Mouse (Mus musculus) CH12.LX (cell line): ENCODE measurements around the gene Dnah8. TPM values are rescaled to one million over a fixed set of nuclear protein-coding genes. Genes with fewer than 3 reads are reported as not detected.

Experiments used
- DNase-seq: peaks from one replicate; pipeline ENCODE4 v3.0.0-alpha.2; 2013; ENCODE audit errors: extremely low read depth
- H3K27ac ChIP-seq: 2 replicates; pipeline ENCODE4 v1.5.1; 2012; ENCODE audit warnings: low read depth, mild to moderate bottlenecking, control low read depth, moderate library complexity; ENCODE audit not compliant: insufficient read depth
- H3K27me3 ChIP-seq: replicated peaks from 2 replicates; pipeline ENCODE3; 2012; ENCODE audit warnings: inconsistent platforms
- H3K36me3 ChIP-seq, 2 experiments: replicated peaks in 1 of 2; 2 replicates each; pipeline versions ENCODE3 to v1.6.1; 2012; ENCODE audit warnings: inconsistent platforms in 1 of 2, low read length in 1 of 2, mild to moderate bottlenecking in 1 of 2, mixed read lengths in 1 of 2, moderate library complexity in 1 of 2; ENCODE audit not compliant: control insufficient read depth in 1 of 2, insufficient read depth in 1 of 2
- H3K4me1 ChIP-seq, 2 experiments: 2 replicates each; pipeline ENCODE4 v1.6.1; 2012; ENCODE audit warnings: inconsistent platforms in 1 of 2, moderate library complexity in 1 of 2; ENCODE audit not compliant: insufficient read depth in 2 of 2, control insufficient read depth in 1 of 2
- H3K4me2 ChIP-seq: 2 replicates; pipeline ENCODE4 v1.6.1; 2012; ENCODE audit warnings: low read depth, mild to moderate bottlenecking, control low read depth; ENCODE audit not compliant: poor library complexity, insufficient read depth, severe bottlenecking
- H3K4me3 ChIP-seq, 3 experiments: fragments of 150-350 bp in 1 of 3; sonication (generic) in 1 of 3; replicated peaks in 1 of 3; 2 replicates each; pipeline versions ENCODE3 to v1.5.1; 2011 to 2012; ENCODE audit warnings: low read depth in 2 of 3, low read length in 2 of 3, mild to moderate bottlenecking in 2 of 3, moderate library complexity in 2 of 3, control low read depth in 1 of 3, improper control_type of control experiment in 1 of 3, inconsistent platforms in 1 of 3, mixed read lengths in 1 of 3; ENCODE audit not compliant: poor library complexity in 1 of 3
- H3K79me2 ChIP-seq: replicated peaks from 2 replicates; pipeline ENCODE4 v1.6.1; 2012; ENCODE audit warnings: mild to moderate bottlenecking, moderate library complexity; ENCODE audit not compliant: control insufficient read depth, poor library complexity, insufficient read depth, severe bottlenecking; ENCODE audit errors: extremely low read depth
- H3K9ac ChIP-seq: 2 replicates; pipeline ENCODE4 v1.6.1; 2012; ENCODE audit warnings: low read depth, mild to moderate bottlenecking, control low read depth, moderate library complexity; ENCODE audit not compliant: insufficient read depth
- H3K9me3 ChIP-seq: replicated peaks from 2 replicates; pipeline ENCODE3; 2012; ENCODE audit warnings: low read length, inconsistent platforms, mixed read lengths
- BHLHE40 ChIP-seq: IDR thresholded peaks from 2 replicates; pipeline ENCODE4 v1.6.1; 2011; ENCODE audit warnings: mild to moderate bottlenecking, low read depth, low read length, improper control_type of control experiment
- ELF1 ChIP-seq: IDR thresholded peaks from 2 replicates; pipeline ENCODE4 v1.6.1; 2014; ENCODE audit warnings: low read depth, mild to moderate bottlenecking, inconsistent platforms, low read length, improper control_type of control experiment
- EP300 ChIP-seq: IDR thresholded peaks from 2 replicates; pipeline ENCODE4 v1.6.1; 2011; ENCODE audit warnings: low read length, improper control_type of control experiment
- ETS1 ChIP-seq: conservative IDR thresholded peaks from 2 replicates; pipeline ENCODE4 v1.6.1; 2012; ENCODE audit warnings: low read depth, mild to moderate bottlenecking, inconsistent platforms, low read length, improper control_type of control experiment, moderate library complexity
- GABPA ChIP-seq: IDR thresholded peaks from 2 replicates; pipeline ENCODE4 v1.6.1; 2012; ENCODE audit warnings: low read depth, low read length, improper control_type of control experiment, inconsistent platforms; ENCODE audit not compliant: insufficient replicate concordance
- HCFC1 ChIP-seq: IDR thresholded peaks from 2 replicates; pipeline ENCODE4 v1.6.1; 2012; ENCODE audit warnings: low read depth, mild to moderate bottlenecking, inconsistent platforms, low read length, improper control_type of control experiment
- IRF4 ChIP-seq: IDR thresholded peaks from 2 replicates; pipeline ENCODE4 v1.6.1; 2014; ENCODE audit warnings: low read depth, mild to moderate bottlenecking, inconsistent platforms, low read length, improper control_type of control experiment
- JUN ChIP-seq: IDR thresholded peaks from 2 replicates; pipeline ENCODE4 v1.6.1; 2011; ENCODE audit warnings: low read depth, mild to moderate bottlenecking, low read length, improper control_type of control experiment, moderate library complexity; ENCODE audit not compliant: insufficient read depth
- JUND ChIP-seq: conservative IDR thresholded peaks from 2 replicates; pipeline ENCODE4 v1.6.1; 2011; ENCODE audit warnings: low read depth, low read length, improper control_type of control experiment
- KAT2A ChIP-seq: IDR thresholded peaks from 2 replicates; pipeline ENCODE4 v1.6.1; 2012; ENCODE audit warnings: low read length, improper control_type of control experiment, inconsistent platforms; ENCODE audit not compliant: insufficient replicate concordance
- MAX ChIP-seq: IDR thresholded peaks from 2 replicates; pipeline ENCODE4 v1.6.1; 2011; ENCODE audit warnings: low read length, improper control_type of control experiment
- NELFE ChIP-seq: IDR thresholded peaks from 2 replicates; pipeline ENCODE4 v1.6.1; 2011; ENCODE audit warnings: low read depth, low read length, improper control_type of control experiment
- NRF1 ChIP-seq: IDR thresholded peaks from 2 replicates; pipeline ENCODE4 v1.6.1; 2014; ENCODE audit warnings: low read depth, mild to moderate bottlenecking, inconsistent platforms, low read length, improper control_type of control experiment, moderate library complexity
- RAD21 ChIP-seq: IDR thresholded peaks from 2 replicates; pipeline ENCODE4 v1.6.1; 2011; ENCODE audit warnings: low read depth, mild to moderate bottlenecking, low read length, improper control_type of control experiment, moderate library complexity
- RCOR1 ChIP-seq: conservative IDR thresholded peaks from 2 replicates; pipeline ENCODE4 v1.6.1; 2012; ENCODE audit warnings: low read depth, mild to moderate bottlenecking, inconsistent platforms, low read length, improper control_type of control experiment
- SMC3 ChIP-seq: IDR thresholded peaks from 2 replicates; pipeline ENCODE4 v1.6.1; 2011; ENCODE audit warnings: low read depth, low read length, improper control_type of control experiment
- UBTF ChIP-seq: IDR thresholded peaks from 2 replicates; pipeline ENCODE4 v1.6.1; 2012; ENCODE audit warnings: low read depth, mild to moderate bottlenecking, inconsistent platforms, low read length, improper control_type of control experiment, moderate library complexity
- ZKSCAN1 ChIP-seq: IDR thresholded peaks from 2 replicates; pipeline ENCODE4 v1.6.1; 2012; ENCODE audit warnings: low read depth, inconsistent platforms, low read length, improper control_type of control experiment, borderline replicate concordance
- dilution Hi-C: fragments of 300-500 bp; cut with MboI; formaldehyde crosslinking; loops from 2 replicates; pipeline ENCODE4 v1.14.3; 2020; ENCODE audit warnings: low sequenced_read_pairs; ENCODE audit not compliant: extremely low pct_unique_long_range_greater_than_20kb, extremely low pct_ligation_motif_present
- in situ Hi-C: fragments of 300-500 bp; cut with MboI; formaldehyde crosslinking; loops from 3 replicates; pipeline ENCODE4 v1.14.3; 2019; ENCODE audit warnings: low sequenced_read_pairs, low pct_ligation_motif_present, low pct_unique_long_range_greater_than_20kb, mixed read lengths
- polyA plus RNA-seq: library from polyadenylated mRNA; unstranded; fragments of >175 nt; gene quantifications from 2 replicates; pipeline ENCODE4 v1.2.1, GENCODE M21; 2012; ENCODE audit warnings: low read depth; ENCODE audit not compliant: insufficient read length
- total RNA-seq, 2 experiments: library from RNA; depleted of rRNA; stranded (reverse); fragments of 300-350 nt in 1 of 2; fragments of >200 nt in 1 of 2; gene quantifications; 2 replicates each; pipeline ENCODE4 v1.2.3; 2012 to 2014

Gene Dnah8
- total and polyA plus RNA-seq, 3 experiments = 0.09 to 0.99 TPM; not detected in 1

DNA sequence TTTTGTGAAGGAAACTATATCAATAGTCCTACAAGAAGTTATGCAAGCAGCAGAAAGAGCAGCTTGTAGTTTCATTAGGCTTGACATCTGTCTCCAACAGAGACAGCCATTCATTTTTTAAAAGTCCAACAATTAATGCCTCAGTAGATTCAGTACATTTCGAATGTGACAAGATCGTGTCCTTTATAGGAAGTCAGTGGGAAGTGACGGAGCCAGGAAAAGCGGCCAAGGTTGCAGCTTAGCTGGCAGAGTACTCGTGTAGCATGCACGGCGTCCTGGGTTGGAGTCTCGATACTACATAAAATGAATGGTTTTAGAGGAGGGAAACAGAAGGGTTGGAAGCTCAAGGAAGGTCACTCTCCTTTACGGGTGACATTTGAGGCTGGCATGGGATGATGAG is 242.8 kb downstream of the Dnah8 start:
- H3K27me3 ChIP-seq = peaks cover 5% of the 10 kb centered on the region
- no peaks in the 10 kb centered on the region for H3K36me3 ChIP-seq
- no peaks in the 10 kb centered on the region for H3K9me3 ChIP-seq
- in situ Hi-C loops (no loop called here), dilution Hi-C loops (no loop called here)
- H3K4me3 ChIP-seq = no peak overlapping the region
- no peaks in the 10 kb centered on the region for H3K4me1 ChIP-seq
- H3K9ac ChIP-seq = no peak overlapping the region
- H3K4me2 ChIP-seq = no peak overlapping the region
- no peak for DNase-seq
- no peak for TF ChIP-seq BHLHE40
- TF ChIP-seq ZKSCAN1 = no peak
- TF ChIP-seq IRF4 = no peak
- no peak for TF ChIP-seq RCOR1
- TF ChIP-seq UBTF = no peak
- no peak for TF ChIP-seq EP300
- TF ChIP-seq NELFE = no peak
- no peak for TF ChIP-seq RAD21
- TF ChIP-seq MAX = no peak
- TF ChIP-seq, all 38 proteins: peak for 0
- Histone ChIP-seq H3K79me2 (no peaks in the 10 kb centered on the region), H3K27ac (no peak overlapping the region)

DNA sequence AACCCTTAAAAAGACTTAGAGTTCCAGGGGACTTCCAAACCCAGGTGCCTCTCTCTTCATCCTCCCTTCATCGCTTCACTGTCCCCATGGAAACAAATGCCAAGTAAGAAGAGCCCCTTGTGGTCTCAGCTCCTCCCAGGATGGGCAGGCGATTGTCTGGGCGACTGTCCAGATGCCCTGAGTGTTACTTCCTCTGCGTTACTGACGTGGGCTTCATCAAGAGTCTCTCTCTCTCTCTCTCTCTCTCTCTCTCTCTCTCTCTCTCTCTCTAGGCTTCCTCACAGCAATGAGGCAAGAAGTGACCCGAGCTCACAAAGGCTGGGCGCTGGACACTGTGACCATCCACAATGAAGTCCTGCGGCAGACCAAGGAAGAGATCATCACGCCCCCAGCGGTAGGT is 246.9 kb downstream of the Dnah8 start:
- Histone ChIP-seq H3K9ac (no peak overlapping the region), H3K27ac (no peak overlapping the region), H3K4me2 (no peak overlapping the region), H3K9me3 (peaks cover 7% of the 10 kb centered on the region), H3K27me3 (peaks cover 3% of the 10 kb centered on the region), H3K79me2 (no peaks in the 10 kb centered on the region)
- DNase-seq = no peak
- dilution Hi-C loops (no loop called here), in situ Hi-C loops (no loop called here)
- TF ChIP-seq UBTF (no peak), SMC3 (no peak), RAD21 (no peak), HCFC1 (no peak), ELF1 (no peak), NELFE (no peak), JUN (no peak), KAT2A (no peak), ETS1 (no peak), RCOR1 (no peak), JUND (no peak), GABPA (no peak), BHLHE40 (no peak), NRF1 (no peak)
- TF ChIP-seq, all 38 proteins: peak for 0
- Histone ChIP-seq H3K4me1 (no peaks in the 10 kb centered on the region), H3K36me3 (no peaks in the 10 kb centered on the region), H3K4me3 (no peak overlapping the region)
